ENCODE assay signal across 30 mouse cellular contexts in genomic region chr4:56844911-56845310, GRCm38 (mm10). TPM values are rescaled to one million over a fixed set of nuclear protein-coding genes. Genes with fewer than 3 reads are reported as not detected.
A peak's percentile ranks its signal among the peaks of the same experiment; 100 is the strongest.
DNase-seq lines count a peak whose midpoint lies in the region; ATAC-seq and TF ChIP-seq lines count a peak whose summit lies in the region.
"Had no signal": no experiment of that assay in that cellular context is flagged by ENCODE, and none has a peak within 500 bp of the region (broad histone marks: within the 10 kb centered on the region; RNA-seq: fewer than 3 reads in every experiment).

No protein-coding gene starts in this region.

- no peak for ATAC-seq in forebrain, postnatal 0 days
- ATAC-seq in forebrain, embryonic 12.5 days (ENCODE audit: low FRiP score), result no peak
- no peak for ATAC-seq in liver, postnatal 0 days
- no peak for ATAC-seq in liver, embryonic 11.5 days (replicated peaks; ENCODE audit: low FRiP score)
- ATAC-seq in kidney, embryonic 16.5 days (ENCODE audit: low FRiP score, low TSS enrichment), result no peak
- ATAC-seq: activated CD4-positive, CD25-positive, alpha-beta regulatory T cell, adult 4 months; forebrain, embryonic 15.5 days; hindbrain, embryonic 16.5 days; Patski had no signal

- H3K27ac ChIP-seq in forebrain, postnatal 0 days (ENCODE audit: low read depth, low read length), result no peak overlapping the region
- H3K27ac ChIP-seq in forebrain, embryonic 12.5 days, result no peak overlapping the region
- no peak overlapping the region for H3K27ac ChIP-seq in liver, postnatal 0 days (ENCODE audit: low read depth)
- no peak overlapping the region for H3K27ac ChIP-seq in liver, embryonic 11.5 days (ENCODE audit: low read depth, low read length)
- H3K27ac ChIP-seq in kidney, embryonic 16.5 days (ENCODE audit: low read length), result no peak overlapping the region
- H3K27ac ChIP-seq: embryonic facial prominence, embryonic 12.5 days; embryonic facial prominence, embryonic 15.5 days; forebrain, embryonic 15.5 days; heart, embryonic 15.5 days; hindbrain, embryonic 10.5 days; hindbrain, embryonic 13.5 days; intestine, embryonic 15.5 days had no signal

- no peak overlapping the region for H3K9ac ChIP-seq in forebrain, postnatal 0 days
- no peak overlapping the region for H3K9ac ChIP-seq in forebrain, embryonic 12.5 days
- no peak overlapping the region for H3K9ac ChIP-seq in liver, postnatal 0 days (replicated peaks)
- no peak overlapping the region for H3K9ac ChIP-seq in liver, embryonic 11.5 days (ENCODE audit: low read depth, low read length)
- H3K9ac ChIP-seq in kidney, embryonic 16.5 days (replicated peaks; ENCODE audit: low read length), result no peak overlapping the region
- H3K9ac ChIP-seq: embryonic facial prominence, embryonic 12.5 days; embryonic facial prominence, embryonic 15.5 days; forebrain, embryonic 15.5 days; heart, embryonic 12.5 days; heart, embryonic 15.5 days; hindbrain, embryonic 13.5 days; intestine, embryonic 15.5 days had no signal

- H3K36me3 ChIP-seq in forebrain, postnatal 0 days (ENCODE audit: insufficient read depth), result peaks cover 17% of the 10 kb centered on the region; the same call in 1 of the 2 replicates
- peaks cover 48% of the 10 kb centered on the region for H3K36me3 ChIP-seq in forebrain, embryonic 12.5 days (replicated peaks)
- 0 out of 2 replicates have a peak, but pooled peaks cover 5% of the 10 kb centered on the region for H3K36me3 ChIP-seq in liver, postnatal 0 days (replicated peaks; ENCODE audit: insufficient read depth, low read length)
- H3K36me3 ChIP-seq in liver, embryonic 11.5 days (ENCODE audit: control insufficient read depth, insufficient read depth, low read length), result peaks cover 11% of the 10 kb centered on the region
- peaks cover 20% of the 10 kb centered on the region for H3K36me3 ChIP-seq in kidney, embryonic 16.5 days (ENCODE audit: insufficient read depth, low read length)

- no peaks in the 10 kb centered on the region for H3K27me3 ChIP-seq in forebrain, postnatal 0 days (ENCODE audit: insufficient read depth, low read length)
- H3K27me3 ChIP-seq in forebrain, embryonic 12.5 days, result no peaks in the 10 kb centered on the region
- H3K27me3 ChIP-seq in liver, postnatal 0 days (ENCODE audit: insufficient read depth, low read length), result no peaks in the 10 kb centered on the region
- H3K27me3 ChIP-seq in liver, embryonic 11.5 days (replicated peaks; ENCODE audit: control insufficient read depth, insufficient read depth, low read length), result no peaks in the 10 kb centered on the region
- no peaks in the 10 kb centered on the region for H3K27me3 ChIP-seq in kidney, embryonic 16.5 days (ENCODE audit: insufficient read depth, low read length)
- H3K27me3 ChIP-seq: CH12.LX; embryonic facial prominence, embryonic 12.5 days; embryonic facial prominence, embryonic 15.5 days; forebrain, embryonic 15.5 days; heart, embryonic 12.5 days; heart, embryonic 15.5 days; hindbrain, embryonic 13.5 days; intestine, embryonic 15.5 days; Patski had no signal

- H3K4me3 ChIP-seq in forebrain, postnatal 0 days (ENCODE audit: low read depth, low read length), result no peak overlapping the region
- H3K4me3 ChIP-seq in forebrain, embryonic 12.5 days (replicated peaks), result no peak overlapping the region
- no peak overlapping the region for H3K4me3 ChIP-seq in liver, postnatal 0 days (ENCODE audit: low read depth, low read length)
- H3K4me3 ChIP-seq in liver, embryonic 11.5 days (ENCODE audit: low read depth, low read length), result no peak overlapping the region
- H3K4me3 ChIP-seq in kidney, embryonic 16.5 days (ENCODE audit: low read length), result no peak overlapping the region
- H3K4me3 ChIP-seq: embryonic facial prominence, embryonic 12.5 days; embryonic facial prominence, embryonic 15.5 days; forebrain, embryonic 15.5 days; heart, embryonic 12.5 days; heart, embryonic 15.5 days; hindbrain, embryonic 10.5 days; hindbrain, embryonic 13.5 days; intestine, embryonic 15.5 days had no signal

- no peak for DNase-seq in forebrain, postnatal 0 days
- no peak for DNase-seq in liver, postnatal 0 days
- DNase-seq in liver, embryonic 11.5 days (ENCODE audit: low spot score), result no peak
- peak; percentile 42 for DNase-seq in ES-CJ7 (ENCODE audit: low read depth, low spot score)
- peak; percentile 46 for DNase-seq in ZHBTc4 (ENCODE audit: low read depth, low spot score)
- DNase-seq in cerebellum, postnatal 10 days, result no peak
- DNase-seq: adrenal gland, postnatal 10 days; adrenal gland, postnatal 36 days; B cell, adult 2 months; cerebellum, adult 18-20 months; cerebellum, adult 9-10 months; cerebellum, postnatal 25 days; gastrocnemius, postnatal 14 days; heart, adult 11 months; heart, postnatal 10 days; heart, postnatal 36 days had no signal

- H3K4me1 ChIP-seq in forebrain, postnatal 0 days (ENCODE audit: insufficient read depth), result no peaks in the 10 kb centered on the region
- peaks cover 3% of the 10 kb centered on the region; the same call in 1 of the 2 replicates for H3K4me1 ChIP-seq in forebrain, embryonic 12.5 days
- H3K4me1 ChIP-seq in liver, postnatal 0 days (ENCODE audit: insufficient read depth), result no peaks in the 10 kb centered on the region
- no peaks in the 10 kb centered on the region for H3K4me1 ChIP-seq in liver, embryonic 11.5 days (replicated peaks; ENCODE audit: control insufficient read depth, insufficient read depth, low read length)
- H3K4me1 ChIP-seq in kidney, embryonic 16.5 days (ENCODE audit: insufficient read depth, low read length), result peaks cover 3% of the 10 kb centered on the region; the same call in 1 of the 2 replicates
- H3K4me1 ChIP-seq: embryonic facial prominence, embryonic 12.5 days; embryonic facial prominence, embryonic 15.5 days; forebrain, embryonic 15.5 days; heart, embryonic 15.5 days; hindbrain, embryonic 13.5 days had no signal

- TF ChIP-seq EP300 in liver, postnatal 0 days (IDR thresholded peaks at IDR 0.05; ENCODE audit: low read depth), result no peak

- no peaks in the 10 kb centered on the region for H3K9me3 ChIP-seq in forebrain, postnatal 0 days (ENCODE audit: low read length)
- 0 out of 2 replicates have a peak, but pooled peaks cover 5% of the 10 kb centered on the region for H3K9me3 ChIP-seq in forebrain, embryonic 12.5 days
- H3K9me3 ChIP-seq in liver, postnatal 0 days (ENCODE audit: low read length), result no peaks in the 10 kb centered on the region
- peaks cover 4% of the 10 kb centered on the region for H3K9me3 ChIP-seq in liver, embryonic 11.5 days (ENCODE audit: control insufficient read depth, low read length)
- H3K9me3 ChIP-seq in kidney, embryonic 16.5 days (ENCODE audit: low read length), result peaks cover 6% of the 10 kb centered on the region; the same call in 1 of the 2 replicates
- H3K9me3 ChIP-seq: embryonic facial prominence, embryonic 12.5 days; embryonic facial prominence, embryonic 15.5 days; heart, embryonic 15.5 days; hindbrain, embryonic 13.5 days; intestine, embryonic 15.5 days had no signal

- TF ChIP-seq CTCF in forebrain, postnatal 0 days (IDR thresholded peaks at IDR 0.05; ENCODE audit: low read depth), result 0 out of 2 replicates have a peak, but pooled peaks have one; percentile 6
- TF ChIP-seq CTCF in liver, postnatal 0 days (IDR thresholded peaks at IDR 0.05; ENCODE audit: low read depth), result 0 out of 2 replicates have a peak, but pooled peaks have one; percentile 13

- 96% methylated on average over 4 of the region's 4 CpGs for WGBS in forebrain, postnatal 0 days
- 92% methylated on average over 4 of the region's 4 CpGs for WGBS in forebrain, embryonic 12.5 days
- 86% methylated on average over 4 of the region's 4 CpGs for WGBS in liver, postnatal 0 days (ENCODE audit: insufficient replicate concordance)
- 86% methylated on average over 4 of the region's 4 CpGs for WGBS in liver, embryonic 11.5 days
- 94% methylated on average over 4 of the region's 4 CpGs for WGBS in kidney, embryonic 16.5 days

- no peak overlapping the region for H3K4me2 ChIP-seq in forebrain, postnatal 0 days (ENCODE audit: low read depth)
- no peak overlapping the region for H3K4me2 ChIP-seq in forebrain, embryonic 12.5 days
- no peak overlapping the region for H3K4me2 ChIP-seq in liver, postnatal 0 days (ENCODE audit: low read depth, low read length)
- no peak overlapping the region for H3K4me2 ChIP-seq in liver, embryonic 11.5 days
- H3K4me2 ChIP-seq in kidney, embryonic 16.5 days (replicated peaks; ENCODE audit: low read depth, low read length), result no peak overlapping the region
- H3K4me2 ChIP-seq: embryonic facial prominence, embryonic 12.5 days; embryonic facial prominence, embryonic 15.5 days; forebrain, embryonic 15.5 days; heart, embryonic 12.5 days; heart, embryonic 15.5 days; hindbrain, embryonic 13.5 days; intestine, embryonic 15.5 days had no signal

RNA-seq across cellular contexts. Expression of gene Ctnnal1, which starts 20.1 kb away (rescaled TPM):
- 9.2 and 14.5 TPM in 2 replicates for total RNA-seq in forebrain, postnatal 0 days (2014; rRNA removed)
- 5.3 and 8.5 TPM in 2 replicates for polyA plus RNA-seq in forebrain, postnatal 0 days (2015; fragmentation: Nextera tagmentation; extraction: Ambion mirVana)
- 26.6 and 28.6 TPM in 2 replicates for polyA plus RNA-seq in forebrain, embryonic 12.5 days (2016; fragmentation: Nextera tagmentation; extraction: Ambion mirVana)
- 4.3 and 5.1 TPM in 2 replicates for polyA plus RNA-seq in liver, postnatal 0 days (2015; fragmentation: Nextera tagmentation; extraction: Ambion mirVana)
- 16.5 and 20.0 TPM in 2 replicates for polyA plus RNA-seq in liver, embryonic 11.5 days (2014; fragmentation: Nextera tagmentation; extraction: Ambion mirVana)
- 38.7 and 39.7 TPM in 2 replicates for polyA plus RNA-seq in kidney, embryonic 16.5 days (2015; fragmentation: Nextera tagmentation; extraction: Ambion mirVana)

RNA-seq across cellular contexts. Expression of gene Fam206a, which starts 42.8 kb away (rescaled TPM):
- total RNA-seq in forebrain, postnatal 0 days (2014; rRNA removed), result 10.0 and 12.3 TPM in 2 replicates
- polyA plus RNA-seq in forebrain, postnatal 0 days (2015; fragmentation: Nextera tagmentation; extraction: Ambion mirVana), result 8.0 and 11.1 TPM in 2 replicates
- polyA plus RNA-seq in forebrain, embryonic 12.5 days (2016; fragmentation: Nextera tagmentation; extraction: Ambion mirVana), result 20.6 and 21.9 TPM in 2 replicates
- polyA plus RNA-seq in liver, postnatal 0 days (2015; fragmentation: Nextera tagmentation; extraction: Ambion mirVana), result 1.6 and 2.2 TPM in 2 replicates
- 18.3 and 20.0 TPM in 2 replicates for polyA plus RNA-seq in liver, embryonic 11.5 days (2014; fragmentation: Nextera tagmentation; extraction: Ambion mirVana)
- polyA plus RNA-seq in kidney, embryonic 16.5 days (2015; fragmentation: Nextera tagmentation; extraction: Ambion mirVana), result 17.9 and 20.6 TPM in 2 replicates

RNA-seq across cellular contexts. Expression of gene Elp1, which starts 42.8 kb away (rescaled TPM):
- 89.2 and 98.1 TPM in 2 replicates for total RNA-seq in forebrain, postnatal 0 days (2014; rRNA removed)
- polyA plus RNA-seq in forebrain, postnatal 0 days (2015; fragmentation: Nextera tagmentation; extraction: Ambion mirVana), result 38.2 and 44.8 TPM in 2 replicates
- polyA plus RNA-seq in forebrain, embryonic 12.5 days (2016; fragmentation: Nextera tagmentation; extraction: Ambion mirVana), result 84.7 and 90.3 TPM in 2 replicates
- polyA plus RNA-seq in liver, postnatal 0 days (2015; fragmentation: Nextera tagmentation; extraction: Ambion mirVana), result 7.3 and 8.1 TPM in 2 replicates
- 64.5 and 66.8 TPM in 2 replicates for polyA plus RNA-seq in liver, embryonic 11.5 days (2014; fragmentation: Nextera tagmentation; extraction: Ambion mirVana)
- 44.2 and 50.6 TPM in 2 replicates for polyA plus RNA-seq in kidney, embryonic 16.5 days (2015; fragmentation: Nextera tagmentation; extraction: Ambion mirVana)

Comparison
In these comparisons a context has a peak if more than half of its experiments do, and no peak if none do; other contexts are left out.
1. DNase-seq: peak in ES-CJ7 (single experiment) and ZHBTc4 (single experiment); none in forebrain, postnatal 0 days (single experiment), liver, postnatal 0 days (single experiment), liver, embryonic 11.5 days (single experiment) and cerebellum, postnatal 10 days (0 of 2).